Mouse (Mus musculus) monocyte, adult 5-6 weeks (primary cell): ENCODE measurements around the gene Gpbar1. TPM values are rescaled to one million over a fixed set of nuclear protein-coding genes. Genes with fewer than 3 reads are reported as not detected.

Source experiments
- ATAC-seq: fragments of 153-309, 156-312 bp; replicated peaks from 2 replicates; pipeline ENCODE4 v1.8.0; 2017; ENCODE audit warnings: mild to moderate bottlenecking; ENCODE audit not compliant: low TSS enrichment, insufficient number of reproducible peaks, severe bottlenecking, poor library complexity, low FRiP score
- total RNA-seq: library from RNA; stranded (forward); fragments of 200-1000, 200-491, 200-594 nt; gene quantifications from 3 replicates; pipeline ENCODE4 v1.2.3, GENCODE M21; 2017

Gpbar1 gene
- total RNA-seq, 1 experiment from 2014 or later, result not detected

GRCm38 (mm10) chr1:74292331-74293020 lies 14.1 kb downstream of the Gpbar1 start:
- no peak for ATAC-seq

GRCm38 (mm10) chr1:74293306-74293960 lies 15.1 kb downstream of the Gpbar1 start:
- ATAC-seq, result no peak

- ATAC-seq, result no peak
Observed at GRCm38 (mm10) chr1:74294090-74294643, 15.8 kb downstream of the Gpbar1 start.

- ATAC-seq, result no peak
Observed at GRCm38 (mm10) chr1:74294733-74295455, 16.5 kb downstream of the Gpbar1 start.

- peak; percentile 69 for ATAC-seq
Observed at GRCm38 (mm10) chr1:74295456-74296171, 17.3 kb downstream of the Gpbar1 start.

- ATAC-seq, result no peak
Observed at GRCm38 (mm10) chr1:74296477-74296876, 18.1 kb downstream of the Gpbar1 start.

- no peak for ATAC-seq
Observed at GRCm38 (mm10) chr1:74297269-74297668, 18.9 kb downstream of the Gpbar1 start.

GRCm38 (mm10) chr1:74298157-74298750 lies 19.9 kb downstream of the Gpbar1 start:
- ATAC-seq, result no peak

GRCm38 (mm10) chr1:74298996-74299395 lies 20.6 kb downstream of the Gpbar1 start:
- no peak for ATAC-seq

- ATAC-seq, result no peak
Observed at GRCm38 (mm10) chr1:74300347-74301110, 22.2 kb downstream of the Gpbar1 start.

- no peak for ATAC-seq
Observed at GRCm38 (mm10) chr1:74302229-74302628, 23.9 kb downstream of the Gpbar1 start.

GRCm38 (mm10) chr1:74302835-74303234 lies 24.5 kb downstream of the Gpbar1 start:
- no peak for ATAC-seq

GRCm38 (mm10) chr1:74303509-74304338 lies 25.4 kb downstream of the Gpbar1 start:
- ATAC-seq, result peak; percentile 41

GRCm38 (mm10) chr1:74304339-74304790 lies 26.0 kb downstream of the Gpbar1 start:
- no peak for ATAC-seq

- no peak for ATAC-seq
Observed at GRCm38 (mm10) chr1:74304946-74305345, 26.6 kb downstream of the Gpbar1 start.

GRCm38 (mm10) chr1:74305522-74305921 lies 27.2 kb downstream of the Gpbar1 start, which contains the start of gene Tmbim1:
Gene Tmbim1 (minus strand): TSS chr1:74305622.
- ATAC-seq, result no peak

- no peak for ATAC-seq
Observed at GRCm38 (mm10) chr1:74307146-74307545, 28.8 kb downstream of the Gpbar1 start.
